Mouse (Mus musculus): ENCODE measurements at regions not wholly inside any gene's neighbourhood (a gene's known extent, or its start where the extent isn't known, plus 50 kb on each side); places are given as distances from the start of the nearest gene placed in this dataset.
A peak's percentile ranks its signal among the peaks of the same experiment; 100 is the strongest.

DNA sequence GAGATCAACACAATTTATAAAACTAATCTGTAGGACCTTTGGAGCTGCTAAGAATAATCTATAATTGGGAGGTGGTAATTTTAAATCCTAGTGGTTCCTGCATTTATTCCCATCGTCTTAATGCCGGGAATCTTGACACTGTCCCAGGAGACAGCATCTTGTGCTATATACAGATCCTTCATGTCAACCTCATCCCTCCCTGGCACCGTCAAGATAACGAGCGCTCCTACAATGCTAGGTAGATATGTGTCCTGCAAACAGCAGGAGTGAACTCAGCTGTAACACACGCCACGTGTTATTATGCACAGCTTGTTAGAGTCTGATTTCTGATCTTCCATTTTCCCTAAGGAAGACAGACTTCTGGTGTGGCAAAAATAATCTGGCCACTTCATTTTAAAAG lies 237.0 kb upstream of the Cnr1 start:
- no peak for DNase-seq (ENCODE audit: low spot score)

DNA sequence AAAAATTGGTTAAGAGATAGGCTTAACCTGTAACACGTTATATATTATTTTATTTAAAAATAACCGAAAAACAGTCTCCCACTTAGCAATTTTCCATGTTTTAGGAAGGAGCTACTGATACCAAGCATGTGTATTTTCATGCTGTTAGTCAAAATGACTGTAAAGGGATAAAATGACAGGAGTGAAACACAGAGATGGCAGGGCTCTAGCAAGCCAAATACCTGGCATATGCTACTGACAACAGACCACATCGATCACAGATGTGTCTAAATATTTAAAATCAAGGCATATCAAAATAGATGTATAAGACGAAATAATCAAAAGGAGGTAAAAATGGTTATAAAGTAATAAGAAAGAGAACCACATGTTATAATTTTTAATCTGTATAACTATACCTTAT lies 231.0 kb upstream of the Cnr1 start:
- no peak for DNase-seq (ENCODE audit: low spot score)

DNA sequence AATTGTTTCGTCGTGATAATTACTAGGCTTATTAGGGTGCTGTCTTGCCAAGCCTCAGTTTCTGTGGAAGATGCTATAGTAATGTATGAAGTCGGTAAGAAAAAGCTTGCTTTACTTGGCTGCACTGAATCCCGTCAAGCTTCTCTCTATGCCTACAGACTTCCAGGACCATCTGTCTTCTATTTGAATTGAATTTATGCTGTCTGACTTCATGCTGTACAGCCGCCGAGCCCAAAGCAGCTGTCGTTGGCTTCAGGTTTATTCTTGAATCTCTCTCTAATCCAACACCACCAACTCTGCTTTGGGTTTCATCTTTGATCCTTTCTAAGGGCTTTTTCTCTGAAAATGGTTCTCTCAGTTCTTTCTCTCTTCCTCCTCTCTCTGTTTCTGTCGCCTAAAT lies 227.4 kb upstream of the Cnr1 start:
- no peak for DNase-seq (ENCODE audit: low spot score)

DNA sequence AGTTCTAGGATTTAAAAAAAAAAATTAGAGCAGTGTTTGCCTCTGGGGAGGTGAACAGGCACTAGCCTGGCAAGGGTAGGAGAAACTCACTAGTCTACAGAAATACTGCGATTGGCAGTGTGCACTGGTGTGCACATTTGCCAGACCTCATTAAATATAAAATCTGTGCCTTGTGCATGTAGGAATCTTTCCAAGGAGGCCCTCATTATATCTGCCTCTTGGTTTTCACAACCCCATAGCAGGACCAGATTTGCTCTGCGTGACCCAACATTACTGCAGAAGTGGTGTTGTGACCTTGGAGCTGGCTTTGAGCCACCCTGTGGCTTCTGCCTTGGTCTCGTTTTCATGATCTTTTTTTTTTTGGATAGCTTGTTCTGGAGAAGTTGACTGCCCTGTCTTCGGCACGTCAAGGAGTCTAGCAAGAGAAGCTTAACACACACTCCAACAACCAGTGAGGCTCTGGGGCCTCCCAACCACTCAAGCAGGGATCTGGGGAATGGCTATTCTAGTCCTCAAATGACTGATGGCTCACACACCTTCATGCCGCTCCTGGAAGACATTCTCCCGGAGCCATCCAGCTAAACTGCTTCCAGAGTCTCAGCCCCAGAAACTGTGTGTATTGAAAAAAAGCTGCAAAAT lies 222.2 kb upstream of the Cnr1 start:
- DNase-seq (ENCODE audit: low spot score), result no peak

DNA sequence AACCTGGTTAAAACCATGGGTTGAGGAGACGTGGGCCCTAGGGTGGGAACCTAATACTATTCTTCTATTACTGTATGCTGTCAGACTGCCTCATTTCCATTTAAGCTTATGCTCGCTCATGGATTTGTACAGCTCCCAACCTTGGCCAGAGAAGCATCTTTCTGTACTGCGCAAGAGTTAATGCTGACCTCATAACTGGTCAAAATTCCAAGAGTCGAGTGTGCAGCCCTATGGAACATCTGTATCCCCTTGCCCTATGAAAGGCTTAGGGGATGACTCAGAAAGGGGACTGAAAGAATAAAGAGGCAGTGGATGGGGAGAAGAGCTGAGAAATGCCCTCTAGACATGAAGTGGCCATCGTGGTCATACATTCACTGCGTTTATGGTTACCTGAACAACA lies 218.7 kb upstream of the Cnr1 start:
- DNase-seq (ENCODE audit: low spot score), result no peak

DNA sequence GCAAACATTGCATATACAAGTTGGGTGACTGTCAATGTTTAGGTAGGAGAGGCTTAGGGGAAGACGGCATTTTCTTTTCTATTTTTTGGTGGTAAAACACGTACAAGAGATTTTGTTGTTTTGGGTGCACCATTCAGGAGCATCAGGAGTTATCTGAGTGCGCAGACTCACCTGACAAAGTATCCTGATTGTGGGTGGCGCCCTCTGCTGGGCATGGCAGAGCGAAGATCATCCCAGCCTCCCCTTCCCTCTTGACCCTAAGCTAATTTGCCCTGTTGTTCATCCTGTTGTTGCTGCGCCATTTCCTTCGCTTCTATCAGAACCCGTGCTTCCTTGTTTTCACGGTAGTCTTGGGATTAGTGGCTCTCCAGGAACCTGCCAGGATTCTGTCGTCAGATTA lies 217.6 kb upstream of the Cnr1 start:
- peak; percentile 41 for DNase-seq (ENCODE audit: low spot score)

DNA sequence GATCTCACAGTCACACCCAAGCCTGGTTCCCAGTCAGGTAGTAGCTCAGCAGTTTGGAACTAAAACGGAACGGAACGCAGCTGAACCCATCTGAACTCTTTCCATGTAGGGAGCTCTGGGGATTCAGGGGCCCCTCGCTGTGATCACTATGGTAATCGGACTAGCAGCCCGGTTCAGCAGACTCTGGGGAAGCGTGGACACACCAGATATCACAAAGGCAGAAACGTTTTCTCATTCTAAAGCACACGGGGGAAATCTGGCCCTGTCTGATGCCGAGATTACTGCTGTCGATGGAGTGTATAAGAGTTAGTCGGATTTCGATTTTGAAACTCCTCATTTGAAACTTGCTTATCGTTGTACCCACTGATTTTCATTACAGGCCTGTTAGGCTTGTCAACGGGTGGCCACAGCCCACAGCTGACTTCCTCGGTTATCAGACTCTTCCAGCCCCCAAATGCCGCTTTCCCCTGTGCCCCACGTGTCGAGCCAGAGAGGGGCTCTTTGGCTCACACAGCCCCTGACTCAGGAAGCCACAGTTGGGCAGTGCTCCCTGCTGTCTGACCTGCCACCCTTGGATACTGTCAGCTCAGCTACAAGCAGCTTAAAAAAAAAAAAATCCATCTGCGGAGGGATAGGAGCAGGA lies 207.8 kb upstream of the Cnr1 start:
- no peak for DNase-seq (ENCODE audit: low spot score)

DNA sequence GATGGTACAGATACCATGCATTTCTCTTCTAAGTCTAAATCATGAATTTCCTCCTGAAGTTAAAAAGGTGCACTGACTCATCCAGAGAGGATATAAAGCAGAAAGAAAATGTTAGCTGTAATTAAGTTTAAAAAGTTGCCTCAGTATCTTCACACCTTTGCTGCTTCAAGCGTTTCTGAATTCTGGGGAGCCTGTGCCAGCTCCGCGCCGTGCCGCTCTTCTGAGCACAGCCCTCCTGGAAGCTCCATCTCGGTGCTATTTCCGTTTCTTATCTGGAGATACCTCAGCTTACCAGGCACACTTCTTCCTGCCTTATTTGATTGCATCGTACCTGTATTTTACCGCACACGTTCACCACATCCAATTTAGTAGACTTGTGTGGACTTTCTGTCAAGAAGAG lies 203.4 kb upstream of the Cnr1 start:
- DNase-seq (ENCODE audit: low spot score), result no peak

DNA sequence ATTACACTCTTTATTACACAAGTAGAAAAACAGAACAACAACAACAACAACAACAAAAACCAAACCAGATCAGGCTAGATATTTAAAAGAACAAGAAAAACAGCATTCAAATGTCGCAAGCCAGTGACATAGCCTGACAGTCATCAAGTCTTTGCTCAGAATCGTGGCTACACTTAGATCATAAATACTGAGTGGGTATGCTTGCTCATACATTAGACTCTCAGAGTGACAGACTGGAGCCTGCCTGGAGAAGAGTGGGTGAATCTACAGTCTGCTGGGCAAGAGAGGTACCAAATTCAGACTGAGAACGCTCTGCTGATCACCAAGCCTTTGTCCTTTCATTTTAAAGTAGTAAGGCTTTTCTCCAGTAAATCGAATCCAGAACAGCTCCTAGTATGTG lies 202.4 kb upstream of the Cnr1 start:
- no peak for DNase-seq (ENCODE audit: low spot score)

DNA sequence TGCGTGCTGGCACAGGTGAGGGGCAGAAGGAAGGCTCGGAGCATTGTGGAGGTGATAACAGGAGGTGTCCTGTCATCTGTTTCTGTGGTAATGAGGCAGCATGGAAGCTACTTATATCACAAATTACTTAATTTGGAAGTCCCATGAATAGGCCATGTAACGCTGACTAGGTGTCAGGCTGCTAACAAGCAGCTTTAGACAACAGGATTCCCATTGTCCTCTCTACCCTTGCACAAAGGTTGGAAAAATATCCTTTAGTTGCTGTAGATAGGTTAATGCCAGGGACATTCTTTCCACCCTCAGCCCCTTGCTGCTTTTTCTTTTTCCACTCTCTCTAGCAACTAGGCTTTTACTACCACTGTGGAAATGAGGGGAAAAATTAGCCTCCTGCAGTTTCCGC lies 192.6 kb upstream of the Cnr1 start:
- DNase-seq (ENCODE audit: low spot score), result no peak

DNA sequence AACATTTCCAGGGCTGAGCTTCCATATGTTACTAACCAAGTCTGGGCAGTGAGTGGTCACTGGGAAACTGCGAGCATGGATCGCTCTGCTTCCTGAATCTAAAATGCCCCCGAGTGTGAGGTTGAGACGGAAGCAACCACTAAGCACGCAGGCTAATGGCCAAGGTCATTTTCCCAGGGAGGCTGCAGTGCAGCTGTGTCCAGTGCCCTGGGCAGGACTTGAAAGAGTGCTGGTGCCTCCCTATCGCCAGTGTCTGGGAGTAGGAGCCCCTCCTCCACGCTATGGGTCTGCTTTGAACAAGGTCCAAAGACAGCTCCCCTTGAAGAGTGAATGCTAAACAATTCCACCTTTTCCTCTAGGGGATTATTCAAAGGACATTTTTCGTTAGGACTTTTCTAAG lies 189.5 kb upstream of the Cnr1 start:
- DNase-seq (ENCODE audit: low spot score), result peak; percentile 29

DNA sequence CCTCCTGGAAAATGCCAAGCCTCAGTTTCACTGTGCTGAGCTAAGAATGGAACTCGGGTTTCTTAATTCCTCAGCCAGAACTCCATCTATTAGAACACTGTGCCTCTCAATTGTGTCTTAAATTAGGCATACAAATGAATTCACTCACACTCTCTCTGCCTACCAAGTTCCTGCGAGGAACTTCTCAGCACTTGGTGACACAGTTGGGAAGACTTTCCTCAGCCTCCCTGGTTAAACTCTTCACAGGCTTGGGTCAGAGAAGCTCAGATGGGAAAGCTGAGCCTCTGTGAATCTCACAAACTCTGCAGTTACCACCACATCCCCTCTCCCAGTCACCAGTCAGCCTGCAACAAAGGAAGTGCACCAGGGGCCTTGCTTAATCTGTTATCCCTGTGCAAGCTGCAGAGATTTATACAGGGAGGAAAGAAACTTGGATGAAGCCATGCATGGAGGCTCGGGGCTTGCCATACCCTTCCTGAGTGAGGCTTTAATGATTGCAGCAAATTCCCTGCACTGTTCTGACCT lies 188.9 kb upstream of the Cnr1 start:
- no peak for DNase-seq (ENCODE audit: low spot score)

DNA sequence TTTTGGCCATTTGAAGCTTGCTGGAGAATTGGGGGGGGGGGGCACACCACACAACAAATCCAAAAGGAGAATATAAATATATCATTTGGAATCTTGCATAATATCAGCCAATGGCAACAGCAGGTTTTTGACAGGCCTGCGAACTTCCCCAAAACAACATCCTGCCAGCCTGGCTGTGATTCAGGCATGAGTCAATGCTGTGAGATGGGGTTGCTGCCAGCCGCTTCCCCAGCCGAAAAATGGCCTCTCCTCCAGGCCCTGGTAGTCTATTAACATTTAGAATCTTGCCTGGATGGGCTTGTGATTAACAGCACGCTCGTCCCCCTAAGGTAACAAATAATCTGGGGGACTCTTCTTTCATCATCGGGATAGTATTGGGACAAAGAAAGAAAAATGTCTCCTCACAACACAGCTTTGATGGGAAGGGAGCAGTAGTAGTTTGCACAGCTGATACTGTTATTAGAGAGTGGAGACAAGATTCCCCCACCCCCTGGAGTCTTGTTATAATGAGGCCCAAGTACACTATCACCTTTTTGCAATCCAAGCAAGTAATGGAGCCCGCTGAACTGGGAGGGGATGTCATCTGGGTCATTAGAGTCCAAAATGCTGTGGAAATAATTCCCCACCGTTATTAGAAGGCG lies 188.2 kb upstream of the Cnr1 start:
- DNase-seq (ENCODE audit: low spot score), result no peak

DNA sequence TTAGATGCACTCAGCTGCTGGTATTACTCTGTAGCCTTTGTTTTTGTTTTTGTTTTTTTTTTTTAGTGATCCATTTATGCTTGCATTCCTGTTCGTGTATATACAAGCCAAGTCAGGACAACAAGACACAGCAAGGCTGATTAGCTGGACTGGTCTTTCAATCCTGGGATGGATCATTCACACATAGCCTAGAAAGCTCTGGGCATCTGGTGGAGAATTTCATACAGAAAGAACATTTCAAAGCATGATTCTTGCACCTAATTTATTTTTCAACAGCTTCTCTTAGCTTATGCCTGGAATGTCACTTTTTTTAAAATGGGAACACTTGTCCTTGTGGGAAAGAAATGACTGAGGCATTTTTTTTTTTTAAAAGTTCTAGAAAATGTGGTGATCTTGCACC lies 187.1 kb upstream of the Cnr1 start:
- DNase-seq (ENCODE audit: low spot score), result no peak

DNA sequence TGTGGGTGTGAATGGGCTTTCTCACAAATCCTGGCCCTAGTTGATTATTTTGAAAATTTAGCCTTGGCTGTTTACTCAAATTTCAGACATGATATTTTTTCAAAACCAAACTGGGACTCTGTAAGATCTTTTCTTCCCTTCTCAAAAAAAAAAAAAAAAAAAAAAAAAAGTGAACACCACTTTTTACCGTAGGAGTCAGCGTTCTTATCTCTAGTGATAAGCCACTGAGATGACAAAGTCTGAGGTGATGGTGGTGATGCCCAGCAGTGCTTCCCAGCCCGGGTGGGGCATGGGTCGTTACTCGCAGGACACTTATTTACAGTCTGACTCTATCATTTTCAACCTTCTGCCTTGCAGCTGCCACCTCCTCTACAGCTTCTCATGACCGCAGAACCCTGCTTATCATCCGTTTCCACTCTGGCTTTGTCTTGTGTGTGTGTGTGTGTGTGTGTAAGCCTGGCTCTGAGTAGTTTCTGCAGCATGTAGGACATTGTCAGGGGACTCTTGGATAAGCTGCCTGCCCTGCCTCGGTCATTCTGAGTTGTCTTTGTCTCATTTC lies 186.5 kb upstream of the Cnr1 start:
- no peak for DNase-seq (ENCODE audit: low spot score)

DNA sequence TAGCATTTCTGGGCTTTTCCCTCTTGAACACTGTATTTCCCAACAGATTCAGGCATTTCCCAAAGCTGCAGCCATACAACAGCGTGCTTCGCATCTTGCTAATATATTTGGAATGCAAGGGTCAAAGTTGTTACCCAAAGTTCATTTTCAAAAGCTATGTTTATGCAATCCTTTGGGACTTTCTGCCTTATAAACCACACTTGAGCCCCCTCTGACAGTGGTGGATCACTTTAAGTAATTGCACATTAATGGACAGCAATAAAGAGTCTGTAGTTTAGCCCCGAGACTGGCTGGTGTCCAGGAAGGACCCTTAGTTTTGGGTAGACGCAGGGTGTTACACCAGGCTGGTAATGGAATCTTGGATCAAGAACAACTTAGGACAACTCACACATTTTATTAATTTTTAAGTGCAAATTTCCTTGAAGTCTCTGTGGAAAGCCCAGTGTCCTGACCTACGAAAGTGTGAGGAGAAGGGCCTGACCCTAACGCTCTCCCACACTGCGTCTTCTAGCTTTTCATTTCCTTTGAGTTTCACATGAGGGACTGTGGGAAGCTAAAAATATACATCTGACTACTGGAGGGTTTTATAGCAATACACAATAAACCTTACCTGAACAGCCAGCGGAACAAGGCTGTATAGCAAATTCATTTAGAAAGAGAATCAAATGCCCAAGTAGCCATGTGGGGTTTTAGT lies 185.0 kb upstream of the Cnr1 start:
- DNase-seq (ENCODE audit: low spot score), result no peak

DNA sequence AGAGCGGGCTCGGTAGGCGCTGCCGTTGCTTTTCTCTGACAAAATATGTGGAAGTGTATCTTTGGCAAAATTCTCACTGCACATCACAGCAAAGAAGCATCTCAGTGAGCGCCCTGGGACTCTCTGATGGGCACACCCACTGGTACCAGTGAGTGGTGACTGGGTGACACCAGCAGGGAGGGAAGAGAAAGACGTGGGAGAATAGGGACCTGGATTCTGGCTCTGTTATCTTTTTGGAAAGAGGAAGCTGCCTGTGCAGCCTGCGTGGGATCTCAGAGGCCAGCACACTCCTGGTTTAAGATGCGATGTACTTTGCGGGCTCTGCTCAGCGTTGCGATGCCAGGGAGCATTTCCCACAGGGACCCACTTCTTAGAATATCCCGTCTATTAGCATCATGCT lies 183.4 kb upstream of the Cnr1 start:
- DNase-seq (ENCODE audit: low spot score), result no peak

DNA sequence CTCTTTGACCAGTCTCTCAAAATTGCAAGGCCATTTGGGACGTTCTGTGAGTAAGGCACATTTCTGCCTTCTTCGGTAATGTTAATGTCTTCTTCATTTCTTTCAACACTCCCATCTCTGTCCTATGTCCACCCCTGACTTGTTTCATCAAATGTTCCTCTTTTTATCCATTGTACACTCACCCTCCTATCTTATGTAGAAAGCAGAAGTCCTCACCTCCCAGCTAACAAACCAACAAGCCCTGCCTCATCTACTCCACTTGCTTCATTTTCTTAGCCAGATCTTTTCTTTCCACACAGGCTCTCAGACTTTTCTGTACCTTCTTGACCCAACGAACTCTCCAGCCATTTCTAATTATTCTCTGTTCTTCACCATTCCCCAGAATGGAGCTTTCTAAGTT lies 179.2 kb upstream of the Cnr1 start:
- DNase-seq (ENCODE audit: low spot score), result no peak

DNA sequence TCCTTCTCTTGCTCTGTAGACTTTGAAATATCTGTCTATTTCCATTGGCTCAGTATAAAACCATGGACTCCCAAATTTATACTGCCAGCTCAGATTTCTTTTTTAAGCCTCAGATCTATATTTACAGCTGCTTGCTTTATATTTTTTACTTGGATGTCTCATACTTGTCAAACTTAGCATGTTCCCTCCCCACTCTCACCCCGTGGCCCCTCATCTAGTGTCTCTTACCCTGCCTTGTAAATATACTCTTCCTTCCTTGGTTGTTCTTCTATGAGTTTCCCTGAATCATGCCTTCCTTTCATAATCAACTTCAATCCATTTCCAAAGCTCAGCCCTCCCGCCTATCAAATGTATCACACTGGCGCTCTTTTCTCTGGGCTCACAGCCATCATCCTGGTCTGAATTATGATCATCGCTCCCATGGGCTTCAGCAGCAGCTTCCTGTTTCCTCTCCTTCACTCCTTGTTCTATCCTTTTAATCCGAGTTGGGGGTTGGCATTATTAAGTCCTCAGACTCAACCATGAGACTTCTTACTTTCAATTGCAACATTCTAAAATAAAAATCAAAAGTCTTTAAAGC lies 177.0 kb upstream of the Cnr1 start:
- DNase-seq (ENCODE audit: low spot score), result no peak

DNA sequence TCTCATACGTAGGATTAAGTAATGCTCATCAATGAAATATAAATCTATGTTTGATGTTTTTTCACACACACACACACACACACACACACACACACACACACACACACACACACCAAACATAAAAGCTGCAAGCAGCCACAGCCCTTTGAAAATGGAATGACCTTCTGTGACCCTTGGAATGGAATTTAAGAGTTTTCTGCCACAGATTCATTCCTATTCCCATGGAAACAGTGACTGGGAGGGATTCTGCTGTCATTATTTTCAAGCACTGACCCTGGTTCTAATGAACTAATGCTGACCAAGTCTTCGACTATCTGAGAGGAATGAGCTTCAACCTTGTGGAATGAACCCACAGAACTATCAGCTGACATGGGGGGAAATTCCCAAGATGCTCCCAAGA lies 156.7 kb upstream of the Cnr1 start:
- DNase-seq (ENCODE audit: low spot score), result peak; percentile 62

DNA sequence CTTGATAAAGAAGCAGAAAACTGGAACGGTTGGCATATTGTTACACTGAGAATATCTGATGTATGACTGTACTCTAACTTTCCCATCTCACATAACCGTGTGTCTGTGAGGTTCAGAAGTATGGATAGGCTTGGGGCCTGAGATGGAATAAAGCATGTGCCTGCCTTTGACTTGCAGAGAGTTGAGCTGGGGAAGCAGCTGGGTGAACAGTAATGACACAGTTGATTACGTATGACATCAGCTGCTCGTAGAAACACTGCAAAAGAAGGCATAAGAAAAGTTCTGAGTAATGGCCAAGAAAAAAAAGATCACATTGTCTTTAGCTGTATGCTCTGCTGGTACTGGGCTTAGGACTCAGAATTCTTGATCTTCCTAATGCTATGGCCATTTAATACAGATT lies 138.4 kb upstream of the Cnr1 start:
- DNase-seq (ENCODE audit: low spot score), result no peak

DNA sequence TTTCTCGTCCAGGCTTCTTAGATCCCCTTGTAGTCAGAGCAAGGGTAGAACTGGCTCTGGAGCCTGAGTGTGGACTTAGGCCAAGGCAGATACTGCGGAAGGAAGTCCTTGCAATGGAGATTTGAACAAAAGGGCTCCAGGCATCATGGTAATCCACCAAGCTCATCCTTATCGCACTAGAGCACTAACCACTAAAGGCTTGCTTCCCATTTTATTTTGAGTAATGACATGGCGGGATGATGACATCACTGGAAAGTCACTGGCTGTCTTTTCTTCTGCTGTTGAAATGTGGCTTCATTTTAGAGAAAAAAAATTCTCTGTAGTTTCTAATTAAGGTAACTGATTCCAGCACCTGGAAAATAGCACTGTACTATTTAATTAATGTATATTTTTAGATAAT lies 137.4 kb upstream of the Cnr1 start:
- DNase-seq (ENCODE audit: low spot score), result no peak

All from embryo, embryonic 10 days (tissue).